8 mouse cellular contexts compared by ENCODE assay signal in the genomic region with DNA sequence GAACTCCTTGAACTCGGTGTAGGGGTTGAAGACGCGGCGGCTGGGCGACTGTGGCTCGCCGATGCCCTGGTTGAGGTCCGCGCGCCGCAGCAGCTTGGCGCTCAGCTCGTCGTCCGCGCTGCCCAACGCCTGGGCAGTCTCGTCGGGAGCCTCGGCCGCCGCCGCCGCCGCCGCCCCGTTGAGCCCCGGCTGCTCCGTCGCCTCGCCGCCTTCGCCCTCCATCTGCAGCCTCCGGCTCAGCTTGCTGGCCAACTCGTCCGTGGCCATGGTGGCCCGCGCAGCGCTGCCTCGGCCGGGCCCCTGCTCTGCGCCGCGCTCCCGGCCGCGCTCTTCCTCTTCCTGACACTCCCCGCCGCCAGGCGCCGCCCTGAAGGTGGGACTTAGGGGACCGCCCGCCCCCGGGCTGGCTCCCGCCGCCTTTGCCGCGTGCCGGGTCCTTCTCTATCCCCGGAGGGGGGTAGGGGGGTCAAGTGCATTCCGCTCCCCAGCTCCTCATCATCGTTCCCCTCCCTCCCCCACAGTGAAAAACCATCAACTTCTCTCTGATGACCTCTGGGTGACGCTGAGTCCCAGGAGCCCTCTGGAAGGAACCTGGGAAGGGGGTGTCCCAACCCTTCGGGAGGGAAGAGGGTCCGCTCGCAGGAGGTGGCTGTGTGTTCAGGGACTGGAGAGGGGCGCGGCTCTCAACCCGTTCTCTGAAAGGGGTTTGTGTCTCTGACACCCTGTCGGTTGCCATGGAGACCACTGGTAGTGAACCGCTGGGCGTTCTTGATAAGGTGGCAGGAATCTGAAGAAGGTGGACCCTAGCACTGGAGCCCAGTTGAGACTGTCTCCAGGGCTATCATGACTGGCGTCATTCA. TPM values are rescaled to one million over a fixed set of nuclear protein-coding genes. Genes with fewer than 3 reads are reported as not detected.
A peak's percentile ranks its signal among the peaks of the same experiment; 100 is the strongest.
DNase-seq lines count a peak whose midpoint lies in the region; ATAC-seq and TF ChIP-seq lines count a peak whose summit lies in the region.

Gene Efhd2, minus strand, starts transcription at position 320 of the 860 bp plus-strand sequence.

- no peaks in the 10 kb centered on the region for H3K9me3 ChIP-seq in heart, embryonic 12.5 days (replicated peaks)
- no peaks in the 10 kb centered on the region for H3K9me3 ChIP-seq in kidney, postnatal 0 days (replicated peaks; ENCODE audit: low read length)
- H3K9me3 ChIP-seq in liver, embryonic 15.5 days (replicated peaks) = no peaks in the 10 kb centered on the region
- H3K9me3 ChIP-seq in neural tube, embryonic 12.5 days = no peaks in the 10 kb centered on the region

- DNase-seq in brain, adult 2 months (ENCODE audit: low read depth, low spot score) = peak; percentile 88
- peak; percentile 85 for DNase-seq in kidney, postnatal 0 days (ENCODE audit: low spot score)
- DNase-seq in testis, postnatal 10 days (ENCODE audit: low spot score) = peak; percentile 88

- ATAC-seq in CD4-positive, CD25-positive, alpha-beta regulatory T cell, adult 4 months = peak; percentile 98
- peak; percentile 86 for ATAC-seq in erythroblast, adult 5-6 weeks (replicated peaks; ENCODE audit: low FRiP score, poor library complexity, severe bottlenecking)
- ATAC-seq in heart, embryonic 12.5 days (ENCODE audit: insufficient number of reproducible peaks, low FRiP score) = peak; percentile 91
- peak; percentile 81 for ATAC-seq in kidney, postnatal 0 days (replicated peaks; ENCODE audit: low FRiP score, low read depth)
- peak; percentile 93 for ATAC-seq in liver, embryonic 15.5 days (ENCODE audit: insufficient read depth)
- ATAC-seq in neural tube, embryonic 12.5 days (ENCODE audit: low FRiP score, low read depth) = peak; percentile 87

- peak within 1 kb of the TSS; percentile 78 for H3K27ac ChIP-seq in heart, embryonic 12.5 days (ENCODE audit: poor library complexity, severe bottlenecking)
- H3K27ac ChIP-seq in kidney, postnatal 0 days = no peak within 1 kb of the TSS; the same call in 1 of the 2 replicates
- peak within 1 kb of the TSS; percentile 88 for H3K27ac ChIP-seq in liver, embryonic 15.5 days (replicated peaks)
- H3K27ac ChIP-seq in neural tube, embryonic 12.5 days = peak within 1 kb of the TSS; percentile 17; the same call in 1 of the 2 replicates

- H3K36me3 ChIP-seq in heart, embryonic 12.5 days = peaks cover 19% of the 10 kb centered on the region
- H3K36me3 ChIP-seq in kidney, postnatal 0 days (ENCODE audit: insufficient read depth, low read length) = no peaks in the 10 kb centered on the region
- H3K36me3 ChIP-seq in liver, embryonic 15.5 days (replicated peaks) = peaks cover 12% of the 10 kb centered on the region
- H3K36me3 ChIP-seq in neural tube, embryonic 12.5 days = no peaks in the 10 kb centered on the region

- TF ChIP-seq CTCF in kidney, postnatal 0 days (IDR thresholded peaks at IDR 0.05; ENCODE audit: low read depth) = peak; percentile 43

- no peaks in the 10 kb centered on the region for H3K27me3 ChIP-seq in heart, embryonic 12.5 days (replicated peaks)
- no peaks in the 10 kb centered on the region for H3K27me3 ChIP-seq in kidney, postnatal 0 days (ENCODE audit: insufficient read depth, low read length)
- peaks cover 40% of the 10 kb centered on the region for H3K27me3 ChIP-seq in liver, embryonic 15.5 days
- H3K27me3 ChIP-seq in neural tube, embryonic 12.5 days (replicated peaks) = no peaks in the 10 kb centered on the region

- peak within 1 kb of the TSS; percentile 92 for H3K4me2 ChIP-seq in heart, embryonic 12.5 days
- H3K4me2 ChIP-seq in kidney, postnatal 0 days (ENCODE audit: low read length) = peak within 1 kb of the TSS; percentile 99
- H3K4me2 ChIP-seq in liver, embryonic 15.5 days = peak within 1 kb of the TSS; percentile 99
- H3K4me2 ChIP-seq in neural tube, embryonic 12.5 days (replicated peaks) = peak within 1 kb of the TSS; percentile 95

- 2% methylated on average over 67 of the region's 73 CpGs for WGBS in heart, embryonic 12.5 days
- WGBS in kidney, postnatal 0 days = under 1% methylated on average over 56 of the region's 73 CpGs
- WGBS in liver, embryonic 15.5 days (ENCODE audit: insufficient replicate concordance) = under 1% methylated on average over 73 of the region's 73 CpGs
- under 1% methylated on average over 71 of the region's 73 CpGs for WGBS in neural tube, embryonic 12.5 days

- peak within 1 kb of the TSS; percentile 86 for H3K4me3 ChIP-seq in heart, embryonic 12.5 days
- H3K4me3 ChIP-seq in kidney, postnatal 0 days (replicated peaks; ENCODE audit: low read depth, low read length) = peak within 1 kb of the TSS; percentile 71
- peak within 1 kb of the TSS; percentile 87 for H3K4me3 ChIP-seq in liver, embryonic 15.5 days (replicated peaks)
- H3K4me3 ChIP-seq in neural tube, embryonic 12.5 days = peak within 1 kb of the TSS; percentile 73

- H3K9ac ChIP-seq in heart, embryonic 12.5 days = peak within 1 kb of the TSS; percentile 93
- H3K9ac ChIP-seq in kidney, postnatal 0 days (ENCODE audit: low read depth, low read length) = peak within 1 kb of the TSS; percentile 80
- H3K9ac ChIP-seq in liver, embryonic 15.5 days = peak within 1 kb of the TSS; percentile 84
- peak within 1 kb of the TSS; percentile 78 for H3K9ac ChIP-seq in neural tube, embryonic 12.5 days

- H3K4me1 ChIP-seq in heart, embryonic 12.5 days (replicated peaks) = peaks cover 68% of the 10 kb centered on the region
- peaks cover 10% of the 10 kb centered on the region; the same call in 1 of the 2 replicates for H3K4me1 ChIP-seq in kidney, postnatal 0 days (replicated peaks; ENCODE audit: insufficient read depth, low read length)
- peaks cover 66% of the 10 kb centered on the region for H3K4me1 ChIP-seq in liver, embryonic 15.5 days (replicated peaks)
- peaks cover 34% of the 10 kb centered on the region for H3K4me1 ChIP-seq in neural tube, embryonic 12.5 days

RNA-seq across cellular contexts. Expression of gene Efhd2, which starts in this region (rescaled TPM):
- polyA plus RNA-seq in CD4-positive, CD25-positive, alpha-beta regulatory T cell, adult 4 months (2017; shearing (Covaris generic)) = 10 to 100 TPM; 19.8 to 27.0 TPM
- total RNA-seq in erythroblast, adult 5-6 weeks (2015; ENCODE audit: low replicate concordance) = 17.6 and 22.5 TPM in 2 replicates
- total RNA-seq in erythroblast, adult 5-6 weeks (2017; ENCODE audit: low replicate concordance) = 13.9 and 19.6 TPM in 2 replicates
- polyA plus RNA-seq in heart, embryonic 12.5 days (2016; fragmentation: Nextera tagmentation; extraction: Ambion mirVana) = 119 and 121 TPM in 2 replicates
- 48.3 and 51.3 TPM in 2 replicates for polyA plus RNA-seq in kidney, postnatal 0 days (2015; fragmentation: Nextera tagmentation; extraction: Ambion mirVana)
- 45.8 and 48.4 TPM in 2 replicates for polyA plus RNA-seq in liver, embryonic 15.5 days (2015; fragmentation: Nextera tagmentation; extraction: Ambion mirVana)
- polyA plus RNA-seq in neural tube, embryonic 12.5 days (2016; fragmentation: Nextera tagmentation; extraction: Ambion mirVana) = 75.9 and 79.1 TPM in 2 replicates
